Mouse (Mus musculus): ENCODE measurements at regions not wholly inside any gene's neighbourhood (a gene's known extent, or its start where the extent isn't known, plus 50 kb on each side); places are given as distances from the start of the nearest gene placed in this dataset.
A peak's percentile ranks its signal among the peaks of the same experiment; 100 is the strongest.

DNA sequence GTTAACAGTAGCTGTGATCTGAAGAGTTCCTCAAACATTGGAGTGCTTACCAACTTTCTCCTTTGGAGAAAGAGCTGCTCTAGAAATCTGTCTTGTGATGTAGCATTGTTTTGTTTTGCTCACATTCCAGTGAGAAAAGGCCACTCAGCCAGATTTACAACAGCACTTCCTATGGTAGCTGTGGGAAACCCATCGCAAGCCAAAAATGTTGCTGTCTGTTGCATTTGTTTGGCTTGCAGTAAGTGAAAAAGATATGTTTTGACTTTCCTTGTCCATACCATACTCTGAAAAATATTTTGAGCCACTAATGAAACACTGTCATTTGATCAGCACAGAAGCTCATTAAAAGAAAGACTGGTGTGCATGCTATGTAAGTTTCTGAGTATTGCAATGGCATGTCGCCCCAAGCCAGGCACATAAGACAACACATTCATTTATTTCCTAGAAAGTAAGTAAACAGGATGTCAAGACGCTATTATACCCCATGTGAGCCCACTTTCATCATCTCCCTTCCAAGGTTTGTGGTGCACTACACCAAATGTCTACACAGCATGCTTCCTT lies 66.2 kb downstream of the Car2 start:
- no peak overlapping the region for H3K27ac ChIP-seq (ENCODE audit: low read depth, low read length)
- H3K9me3 ChIP-seq (ENCODE audit: control insufficient read depth, low read length): no peaks in the 10 kb centered on the region
- DNase-seq (ENCODE audit: low spot score) (no peak), ATAC-seq (replicated peaks; ENCODE audit: low FRiP score) (no peak)
- H3K36me3 ChIP-seq (ENCODE audit: control insufficient read depth, insufficient read depth, low read length): no peaks in the 10 kb centered on the region
- H3K4me3 ChIP-seq (ENCODE audit: low read depth, low read length): no peak overlapping the region
- H3K4me2 ChIP-seq (ENCODE audit: low read depth, low read length, severe bottlenecking): no peak overlapping the region
- WGBS: 85% methylated on average over 3 of the region's 3 CpGs
- H3K9ac ChIP-seq (ENCODE audit: low read length): no peak overlapping the region
- no peaks in the 10 kb centered on the region for H3K4me1 ChIP-seq (replicated peaks; ENCODE audit: control insufficient read depth, insufficient read depth, low read length)
- no peaks in the 10 kb centered on the region for H3K27me3 ChIP-seq (ENCODE audit: control insufficient read depth, insufficient read depth, low read length)

- ATAC-seq (replicated peaks; ENCODE audit: low FRiP score): no peak
- Histone ChIP-seq H3K9me3 (ENCODE audit: control insufficient read depth, low read length) (no peaks in the 10 kb centered on the region), H3K36me3 (ENCODE audit: control insufficient read depth, insufficient read depth, low read length) (no peaks in the 10 kb centered on the region), H3K4me3 (ENCODE audit: low read depth, low read length) (no peak overlapping the region), H3K9ac (ENCODE audit: low read length) (no peak overlapping the region), H3K4me2 (ENCODE audit: low read depth, low read length, severe bottlenecking) (no peak overlapping the region), H3K4me1 (replicated peaks; ENCODE audit: control insufficient read depth, insufficient read depth, low read length) (no peaks in the 10 kb centered on the region), H3K27ac (ENCODE audit: low read depth, low read length) (no peak overlapping the region), H3K27me3 (ENCODE audit: control insufficient read depth, insufficient read depth, low read length) (no peaks in the 10 kb centered on the region)
- no peak for DNase-seq (ENCODE audit: low spot score)
- 58% methylated on average over 3 of the region's 3 CpGs for WGBS
Observed at GRCm38 (mm10) chr3:14952951-14953350, 66.9 kb downstream of the Car2 start.

- Histone ChIP-seq H3K9me3 (ENCODE audit: control insufficient read depth, low read length) (no peaks in the 10 kb centered on the region), H3K4me3 (ENCODE audit: low read depth, low read length) (no peak overlapping the region), H3K4me1 (replicated peaks; ENCODE audit: control insufficient read depth, insufficient read depth, low read length) (no peaks in the 10 kb centered on the region), H3K4me2 (ENCODE audit: low read depth, low read length, severe bottlenecking) (no peak overlapping the region), H3K27me3 (ENCODE audit: control insufficient read depth, insufficient read depth, low read length) (no peaks in the 10 kb centered on the region), H3K27ac (ENCODE audit: low read depth, low read length) (no peak overlapping the region), H3K9ac (ENCODE audit: low read length) (no peak overlapping the region), H3K36me3 (ENCODE audit: control insufficient read depth, insufficient read depth, low read length) (no peaks in the 10 kb centered on the region)
- WGBS: 81% methylated on average over 1 of the region's 1 CpGs
- ATAC-seq (replicated peaks; ENCODE audit: low FRiP score): no peak
- DNase-seq (ENCODE audit: low spot score): no peak
Observed at GRCm38 (mm10) chr3:14957481-14957880, 71.4 kb downstream of the Car2 start.

DNA sequence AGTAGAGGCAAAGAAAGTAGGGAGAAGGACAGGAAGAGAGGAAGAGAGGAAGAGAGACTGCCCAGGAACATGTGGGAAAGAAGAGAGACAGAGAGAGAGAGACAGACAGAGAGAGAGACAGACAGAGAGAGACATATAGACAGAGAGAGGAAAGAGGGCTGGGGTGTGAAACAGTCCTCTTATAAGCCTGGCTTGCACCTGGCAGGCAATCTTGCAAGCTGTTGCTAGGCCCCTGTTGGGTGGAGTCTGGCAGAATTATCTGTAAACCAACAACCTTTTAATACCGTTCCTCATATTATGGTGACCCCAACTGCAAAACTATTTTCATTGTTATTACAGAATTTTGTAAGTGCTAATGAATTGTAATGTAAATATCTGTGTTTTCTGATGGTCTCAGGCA lies 72.2 kb downstream of the Car2 start:
- H3K4me2 ChIP-seq (ENCODE audit: low read depth, low read length, severe bottlenecking): no peak overlapping the region
- no peak overlapping the region for H3K4me3 ChIP-seq (ENCODE audit: low read depth, low read length)
- H3K4me1 ChIP-seq (replicated peaks; ENCODE audit: control insufficient read depth, insufficient read depth, low read length): no peaks in the 10 kb centered on the region
- H3K27me3 ChIP-seq (ENCODE audit: control insufficient read depth, insufficient read depth, low read length): no peaks in the 10 kb centered on the region
- no peaks in the 10 kb centered on the region for H3K9me3 ChIP-seq (ENCODE audit: control insufficient read depth, low read length)
- no peak overlapping the region for H3K9ac ChIP-seq (ENCODE audit: low read length)
- ATAC-seq (replicated peaks; ENCODE audit: low FRiP score) (no peak), DNase-seq (ENCODE audit: low spot score) (no peak)
- no peaks in the 10 kb centered on the region for H3K36me3 ChIP-seq (ENCODE audit: control insufficient read depth, insufficient read depth, low read length)
- 85% methylated on average over 1 of the region's 1 CpGs for WGBS
- H3K27ac ChIP-seq (ENCODE audit: low read depth, low read length): no peak overlapping the region

- Histone ChIP-seq H3K36me3 (ENCODE audit: control insufficient read depth, insufficient read depth, low read length) (no peaks in the 10 kb centered on the region), H3K27me3 (ENCODE audit: control insufficient read depth, insufficient read depth, low read length) (no peaks in the 10 kb centered on the region), H3K27ac (ENCODE audit: low read depth, low read length) (no peak overlapping the region), H3K4me3 (ENCODE audit: low read depth, low read length) (no peak overlapping the region), H3K4me2 (ENCODE audit: low read depth, low read length, severe bottlenecking) (no peak overlapping the region), H3K9me3 (ENCODE audit: control insufficient read depth, low read length) (no peaks in the 10 kb centered on the region), H3K9ac (ENCODE audit: low read length) (no peak overlapping the region), H3K4me1 (replicated peaks; ENCODE audit: control insufficient read depth, insufficient read depth, low read length) (no peaks in the 10 kb centered on the region)
- peak; percentile 50 for DNase-seq (ENCODE audit: low spot score)
- WGBS: 0% methylated on average over 1 of the region's 1 CpGs
- peak; percentile 89 for ATAC-seq (replicated peaks; ENCODE audit: low FRiP score)
Observed at GRCm38 (mm10) chr3:14959586-14959985, 73.5 kb downstream of the Car2 start.

GRCm38 (mm10) chr3:14964795-14965194 lies 78.7 kb downstream of the Car2 start:
- WGBS: 80% methylated on average over 5 of the region's 5 CpGs
- Histone ChIP-seq H3K9ac (ENCODE audit: low read length) (no peak overlapping the region), H3K4me3 (ENCODE audit: low read depth, low read length) (no peak overlapping the region), H3K27me3 (ENCODE audit: control insufficient read depth, insufficient read depth, low read length) (no peaks in the 10 kb centered on the region), H3K9me3 (ENCODE audit: control insufficient read depth, low read length) (no peaks in the 10 kb centered on the region), H3K27ac (ENCODE audit: low read depth, low read length) (no peak overlapping the region), H3K4me2 (ENCODE audit: low read depth, low read length, severe bottlenecking) (no peak overlapping the region), H3K36me3 (ENCODE audit: control insufficient read depth, insufficient read depth, low read length) (no peaks in the 10 kb centered on the region), H3K4me1 (replicated peaks; ENCODE audit: control insufficient read depth, insufficient read depth, low read length) (no peaks in the 10 kb centered on the region)
- no peak for DNase-seq (ENCODE audit: low spot score)
- ATAC-seq (replicated peaks; ENCODE audit: low FRiP score): no peak

GRCm38 (mm10) chr3:14965438-14966044 lies 79.5 kb downstream of the Car2 start:
- Histone ChIP-seq H3K4me3 (ENCODE audit: low read depth, low read length) (no peak overlapping the region), H3K9ac (ENCODE audit: low read length) (no peak overlapping the region), H3K9me3 (ENCODE audit: control insufficient read depth, low read length) (no peaks in the 10 kb centered on the region), H3K36me3 (ENCODE audit: control insufficient read depth, insufficient read depth, low read length) (no peaks in the 10 kb centered on the region), H3K27me3 (ENCODE audit: control insufficient read depth, insufficient read depth, low read length) (no peaks in the 10 kb centered on the region), H3K27ac (ENCODE audit: low read depth, low read length) (no peak overlapping the region), H3K4me1 (replicated peaks; ENCODE audit: control insufficient read depth, insufficient read depth, low read length) (no peaks in the 10 kb centered on the region), H3K4me2 (ENCODE audit: low read depth, low read length, severe bottlenecking) (no peak overlapping the region)
- WGBS: 93% methylated on average over 5 of the region's 5 CpGs
- DNase-seq (ENCODE audit: low spot score) (no peak), ATAC-seq (replicated peaks; ENCODE audit: low FRiP score) (no peak)

DNA sequence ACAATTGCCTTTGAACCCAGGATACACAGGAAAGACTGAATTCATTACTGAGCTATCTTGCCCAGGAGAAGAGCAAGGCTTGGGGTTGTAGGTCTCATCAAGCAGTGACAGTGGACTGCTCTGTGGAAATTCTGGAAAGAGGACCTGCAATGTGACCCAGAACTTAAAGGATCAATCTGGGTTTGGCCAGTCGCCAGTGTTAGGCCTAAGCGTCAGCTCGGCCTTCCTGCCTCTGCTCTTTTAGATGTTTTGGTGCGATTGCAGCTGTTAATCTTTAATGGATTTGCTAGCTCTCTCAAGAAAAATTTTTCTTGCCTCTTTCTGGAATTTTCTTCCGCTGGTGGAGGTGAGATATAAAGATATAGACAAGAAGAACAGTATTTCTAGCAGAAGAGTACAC lies 81.2 kb downstream of the Car2 start:
- Histone ChIP-seq H3K4me1 (replicated peaks; ENCODE audit: control insufficient read depth, insufficient read depth, low read length) (no peaks in the 10 kb centered on the region), H3K36me3 (ENCODE audit: control insufficient read depth, insufficient read depth, low read length) (no peaks in the 10 kb centered on the region), H3K27ac (ENCODE audit: low read depth, low read length) (no peak overlapping the region), H3K9ac (ENCODE audit: low read length) (no peak overlapping the region), H3K4me2 (ENCODE audit: low read depth, low read length, severe bottlenecking) (no peak overlapping the region), H3K4me3 (ENCODE audit: low read depth, low read length) (no peak overlapping the region), H3K9me3 (ENCODE audit: control insufficient read depth, low read length) (no peaks in the 10 kb centered on the region), H3K27me3 (ENCODE audit: control insufficient read depth, insufficient read depth, low read length) (no peaks in the 10 kb centered on the region)
- ATAC-seq (replicated peaks; ENCODE audit: low FRiP score) (no peak), DNase-seq (ENCODE audit: low spot score) (no peak)
- 91% methylated on average over 5 of the region's 5 CpGs for WGBS

DNA sequence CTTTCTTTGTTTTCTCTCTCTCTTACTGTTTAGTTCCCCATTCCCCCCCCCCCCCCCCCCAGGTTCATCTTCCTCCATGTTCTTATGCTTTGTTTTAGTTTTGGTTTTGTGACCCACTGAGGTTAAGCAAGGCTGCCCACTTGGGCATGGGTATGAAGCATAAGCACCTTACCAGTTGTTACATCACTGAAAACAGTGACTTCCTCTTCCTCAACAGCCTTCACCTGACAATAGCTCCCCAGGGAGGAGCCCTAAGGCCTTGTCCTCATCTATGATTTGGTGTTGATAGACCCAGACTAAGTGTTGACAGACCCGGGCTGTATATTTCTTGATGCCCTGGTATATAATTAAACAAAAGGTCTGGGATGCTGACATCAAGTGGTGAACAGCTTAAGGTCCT lies 82.3 kb downstream of the Car2 start:
- no peak for ATAC-seq (replicated peaks; ENCODE audit: low FRiP score)
- no peak overlapping the region for H3K27ac ChIP-seq (ENCODE audit: low read depth, low read length)
- 81% methylated on average over 1 of the region's 1 CpGs for WGBS

More for the DNA sequence above, 82.3 kb downstream of the Car2 start:
- no peaks in the 10 kb centered on the region for H3K27me3 ChIP-seq (ENCODE audit: control insufficient read depth, insufficient read depth, low read length)
- DNase-seq (ENCODE audit: low spot score): no peak
- H3K4me3 ChIP-seq (ENCODE audit: low read depth, low read length): no peak overlapping the region
- H3K4me2 ChIP-seq (ENCODE audit: low read depth, low read length, severe bottlenecking): no peak overlapping the region
- no peaks in the 10 kb centered on the region for H3K36me3 ChIP-seq (ENCODE audit: control insufficient read depth, insufficient read depth, low read length)
- H3K9ac ChIP-seq (ENCODE audit: low read length): no peak overlapping the region
- H3K9me3 ChIP-seq (ENCODE audit: control insufficient read depth, low read length): no peaks in the 10 kb centered on the region
- H3K4me1 ChIP-seq (replicated peaks; ENCODE audit: control insufficient read depth, insufficient read depth, low read length): no peaks in the 10 kb centered on the region

All from forebrain, embryonic 11.5 days (tissue).